Mouse (Mus musculus) embryonic fibroblast, embryonic 13.5 days (primary cell): ENCODE data around the gene Cdk17.

Source experiments
- CTCF ChIP-seq: IDR thresholded peaks from 2 replicates; pipeline ENCODE4 v1.5.1; 2011; ENCODE audit warnings: mild to moderate bottlenecking, control low read depth, low read length, moderate library complexity, borderline replicate concordance; ENCODE audit not compliant: insufficient read depth
- POLR2A ChIP-seq: IDR thresholded peaks from 2 replicates; pipeline ENCODE4 v1.6.1; 2011; ENCODE audit warnings: low read depth, mild to moderate bottlenecking, control low read depth, low read length, moderate library complexity

- no peak for TF ChIP-seq POLR2A
- TF ChIP-seq CTCF, result no peak
Measured at GRCm38 (mm10) chr10:93297774-93298173, 137.1 kb downstream of the Cdk17 start.
